Mouse (Mus musculus): ENCODE results near the gene Uso1.

DNA sequence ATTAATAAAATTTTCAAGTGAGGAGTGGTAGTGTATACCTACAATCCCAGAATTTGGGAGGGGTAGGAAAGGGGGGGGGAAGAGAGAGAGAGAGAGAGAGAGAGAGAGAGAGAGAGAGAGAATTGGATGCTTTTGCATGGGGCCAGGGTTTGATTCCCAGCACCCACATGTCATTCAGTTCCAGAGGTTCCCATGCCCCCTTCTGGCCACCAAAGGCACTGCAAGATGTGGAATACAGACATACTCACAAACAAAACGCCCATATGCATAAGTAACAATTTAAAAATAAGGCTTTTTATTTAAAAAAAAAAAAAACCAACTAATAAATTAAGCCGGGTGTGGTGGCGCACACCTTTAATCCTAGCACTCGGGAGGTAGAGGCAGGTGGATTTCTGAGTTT lies 5.6 kb upstream of the Uso1 start:
- no peak for TF ChIP-seq EP300 (IDR thresholded peaks at IDR 0.05; ENCODE audit: low read depth)
- TF ChIP-seq CTCF (IDR thresholded peaks at IDR 0.05; ENCODE audit: low read depth) = 0 out of 2 replicates have a peak, but pooled peaks have one; percentile 7
